Mouse (Mus musculus) heart, postnatal 0 days (tissue): ENCODE results near the gene Pitpnm1. TPM values are rescaled to one million over a fixed set of nuclear protein-coding genes. Genes with fewer than 3 reads are reported as not detected.

ENCODE experiments used
- ATAC-seq: fragments of 200-750 bp; cut with Nextera tagmentation; 2 replicates; pipeline ENCODE4 v1.8.0; 2017; ENCODE audit warnings: low read depth, moderate number of reproducible peaks, moderate library complexity; ENCODE audit not compliant: insufficient read depth
- DNase-seq: peaks from one replicate; pipeline ENCODE4 v3.0.0-alpha.2; 2016; ENCODE audit warnings: low spot score
- H3K27ac ChIP-seq: fragments of 300-500 bp; sonication (generic); 2 replicates; pipeline ENCODE4 v1.5.1; 2014; ENCODE audit warnings: low read depth, mild to moderate bottlenecking
- H3K27me3 ChIP-seq: fragments of 300-500 bp; sonication (generic); 2 replicates; pipeline ENCODE4 v1.6.1; 2014; ENCODE audit warnings: low read length, mixed read lengths; ENCODE audit not compliant: control insufficient read depth, insufficient read depth
- H3K36me3 ChIP-seq: fragments of 300-500 bp; sonication (generic); replicated peaks from 2 replicates; pipeline ENCODE4 v1.6.1; 2014; ENCODE audit warnings: low read length, mixed read lengths; ENCODE audit not compliant: control insufficient read depth, insufficient read depth
- H3K4me1 ChIP-seq: fragments of 300-500 bp; sonication (generic); 2 replicates; pipeline ENCODE4 v1.6.1; 2014; ENCODE audit warnings: antibody characterized with exemption; ENCODE audit not compliant: control insufficient read depth, insufficient read depth
- H3K4me2 ChIP-seq: fragments of 300-500 bp; sonication (generic); 2 replicates; pipeline ENCODE4 v1.6.1; 2014; ENCODE audit warnings: low read depth, mild to moderate bottlenecking, low read length, moderate library complexity
- H3K4me3 ChIP-seq: fragments of 300-500 bp; sonication (generic); 2 replicates; pipeline ENCODE4 v1.5.1; 2014; ENCODE audit warnings: low read depth, low read length
- H3K9ac ChIP-seq: fragments of 300-500 bp; sonication (generic); replicated peaks from 2 replicates; pipeline ENCODE4 v1.6.1; 2014; ENCODE audit warnings: low read depth, low read length, mixed read lengths
- H3K9me3 ChIP-seq: fragments of 300-500 bp; sonication (generic); replicated peaks from 2 replicates; pipeline ENCODE4 v1.6.1; 2016; ENCODE audit warnings: low read length; ENCODE audit not compliant: control insufficient read depth
- CTCF ChIP-seq: IDR thresholded peaks from 2 replicates; pipeline ENCODE4 v1.5.1; 2016; ENCODE audit warnings: antibody characterized with exemption, control low read depth, low read depth
- EP300 ChIP-seq: IDR thresholded peaks from 2 replicates; pipeline ENCODE4 v1.6.1; 2016; ENCODE audit warnings: antibody characterized with exemption, low read depth
- WGBS: fragments of 180-500 bp; shearing (Covaris S2); extraction: QIAGEN DNeasy Blood & Tissue Kit; methylation state at CpG from one replicate; pipeline ENCODE4 v1.1.7; 2014; 5-methylcytosine and 5-hydroxymethylcytosine counted together
- polyA plus RNA-seq: library from polyadenylated mRNA; unstranded; fragments of >200 nt; fragmentation: Nextera tagmentation; extraction: Ambion mirVana; gene quantifications from 2 replicates; pipeline ENCODE4 v1.2.1, GENCODE M21; 2015
- total RNA-seq: library from RNA; depleted of rRNA; stranded (reverse); fragments of >200 nt; gene quantifications from 2 replicates; pipeline ENCODE4 v1.2.3, GENCODE M21; 2014; ENCODE audit warnings: low replicate concordance

The Pitpnm1 gene
- total and polyA plus RNA-seq, 2 experiments from 2014 or later, result 21.9 to 47.3 TPM

GRCm38 (mm10) chr19:4112063-4112960 lies 12.5 kb downstream of the Pitpnm1 start:
- H3K27ac ChIP-seq, result no peak overlapping the region
- no peak for TF ChIP-seq CTCF
- TF ChIP-seq EP300, result no peak

GRCm38 (mm10) chr19:4113186-4113805 lies 13.5 kb downstream of the Pitpnm1 start:
- ATAC-seq, result peak; percentile 65

More at GRCm38 (mm10) chr19:4112063-4112960, 12.5 kb downstream of the Pitpnm1 start:
- Histone ChIP-seq H3K4me3 (no peak overlapping the region), H3K9ac (no peak overlapping the region), H3K4me2 (no peak overlapping the region), H3K4me1 (peaks cover 11% of the 10 kb centered on the region), H3K36me3 (peaks cover 53% of the 10 kb centered on the region), H3K9me3 (no peaks in the 10 kb centered on the region), H3K27me3 (no peaks in the 10 kb centered on the region)
- ATAC-seq, result no peak
- no peak for DNase-seq
- WGBS, result 96% methylated on average over 26 of the region's 26 CpGs

GRCm38 (mm10) chr19:4113806-4114230 lies 14.0 kb downstream of the Pitpnm1 start:
- ATAC-seq (peak; percentile 15; the same call in 1 of the 2 replicates), DNase-seq (no peak)
- Histone ChIP-seq H3K4me1 (peaks cover 11% of the 10 kb centered on the region), H3K4me3 (no peak overlapping the region), H3K27me3 (no peaks in the 10 kb centered on the region), H3K4me2 (no peak overlapping the region; the same call in 1 of the 2 replicates), H3K9ac (no peak overlapping the region), H3K27ac (peak overlapping the region; percentile 58; the same call in 1 of the 2 replicates), H3K36me3 (peaks cover 62% of the 10 kb centered on the region), H3K9me3 (no peaks in the 10 kb centered on the region)
- 52% methylated on average over 5 of the region's 5 CpGs for WGBS
- no peak for TF ChIP-seq EP300
- no peak for TF ChIP-seq CTCF

More at GRCm38 (mm10) chr19:4113186-4113805, 13.5 kb downstream of the Pitpnm1 start:
- DNase-seq, result peak; percentile 28
- no peak overlapping the region for H3K9ac ChIP-seq
- TF ChIP-seq EP300 (no peak), CTCF (no peak)
- no peak overlapping the region; the same call in 1 of the 2 replicates for H3K4me2 ChIP-seq
- WGBS, result 37% methylated on average over 13 of the region's 13 CpGs
- H3K4me3 ChIP-seq, result no peak overlapping the region
- peaks cover 11% of the 10 kb centered on the region for H3K4me1 ChIP-seq
- H3K9me3 ChIP-seq, result no peaks in the 10 kb centered on the region
- peak overlapping the region; percentile 58 for H3K27ac ChIP-seq
- H3K27me3 ChIP-seq, result no peaks in the 10 kb centered on the region
- peaks cover 62% of the 10 kb centered on the region for H3K36me3 ChIP-seq

GRCm38 (mm10) chr19:4114551-4114950 lies 14.8 kb downstream of the Pitpnm1 start:
- no peak overlapping the region for H3K27ac ChIP-seq

GRCm38 (mm10) chr19:4115144-4115543 lies 15.3 kb downstream of the Pitpnm1 start:
- no peak overlapping the region for H3K4me3 ChIP-seq
- H3K9ac ChIP-seq, result no peak overlapping the region
- no peaks in the 10 kb centered on the region for H3K27me3 ChIP-seq
- no peak overlapping the region for H3K4me2 ChIP-seq
- DNase-seq (no peak), ATAC-seq (no peak)
- TF ChIP-seq CTCF, result no peak
- no peak for TF ChIP-seq EP300
- H3K4me1 ChIP-seq, result peaks cover 11% of the 10 kb centered on the region
- no peak overlapping the region for H3K27ac ChIP-seq
- no peaks in the 10 kb centered on the region for H3K9me3 ChIP-seq
- H3K36me3 ChIP-seq, result peaks cover 53% of the 10 kb centered on the region
- WGBS, result 88% methylated on average over 10 of the region's 10 CpGs

More at GRCm38 (mm10) chr19:4114551-4114950, 14.8 kb downstream of the Pitpnm1 start:
- TF ChIP-seq CTCF, result no peak
- no peak for TF ChIP-seq EP300
- H3K9ac ChIP-seq, result no peak overlapping the region
- no peaks in the 10 kb centered on the region for H3K27me3 ChIP-seq
- no peak overlapping the region for H3K4me2 ChIP-seq
- DNase-seq (no peak), ATAC-seq (no peak)
- 86% methylated on average over 10 of the region's 10 CpGs for WGBS
- H3K4me1 ChIP-seq, result peaks cover 11% of the 10 kb centered on the region
- H3K36me3 ChIP-seq, result peaks cover 59% of the 10 kb centered on the region
- no peak overlapping the region for H3K4me3 ChIP-seq
- no peaks in the 10 kb centered on the region for H3K9me3 ChIP-seq
